Mouse (Mus musculus) spleen, adult 2 months (tissue): ENCODE results near the gene Hoxa9.

Source experiments
- CTCF ChIP-seq: fragments of 200-500 bp; IDR thresholded peaks from 2 replicates; pipeline ENCODE4 v1.5.1; 2011; ENCODE audit warnings: mild to moderate bottlenecking, inconsistent platforms; ENCODE audit not compliant: insufficient read depth, insufficient read length, insufficient replicate concordance; ENCODE audit errors: extremely low read depth
- POLR2A ChIP-seq: fragments of 200-500 bp; IDR thresholded peaks from 2 replicates; pipeline ENCODE4 v1.6.1; 2011; ENCODE audit warnings: low read depth, low read length, inconsistent platforms

- TF ChIP-seq POLR2A (no peak), CTCF (no peak)
Observed at GRCm38 (mm10) chr6:52208072-52208867, 22.6 kb downstream of the Hoxa9 start, which contains the start of gene Hoxa6.
